Mouse (Mus musculus) brain, embryonic 14.5 days (tissue): ENCODE data around the gene Il23a. TPM values are rescaled to one million over a fixed set of nuclear protein-coding genes. Genes with fewer than 3 reads are reported as not detected.
"Not testable (repeated sequence)": the region's sequence is repeated elsewhere in the genome, so short reads cannot be mapped to it uniquely, and the experiment has no call there.

Experiments used
- DNase-seq: peaks from one replicate; pipeline ENCODE4 v3.0.0-alpha.2; 2011; ENCODE audit warnings: low read depth
- CTCF ChIP-seq: fragments of 200-500 bp; IDR thresholded peaks from 2 replicates; pipeline ENCODE4 v1.5.1; 2012; ENCODE audit warnings: inconsistent platforms, mild to moderate bottlenecking, moderate library complexity, borderline replicate concordance; ENCODE audit not compliant: insufficient read depth, insufficient read length; ENCODE audit errors: extremely low read depth
- POLR2A ChIP-seq: fragments of 200-500 bp; IDR thresholded peaks from 2 replicates; pipeline ENCODE4 v1.6.1; 2012; ENCODE audit warnings: mild to moderate bottlenecking, inconsistent platforms, borderline replicate concordance; ENCODE audit not compliant: poor library complexity, insufficient read depth, insufficient read length, severe bottlenecking; ENCODE audit errors: extremely low read depth
- polyA plus RNA-seq: library from polyadenylated mRNA; depleted of rRNA; stranded (reverse); fragments of >200 nt; gene quantifications from 2 replicates; pipeline ENCODE4 v1.2.3, GENCODE M21; 2012

The Il23a gene
- polyA plus RNA-seq, 1 experiment = 0.11 TPM

DNA sequence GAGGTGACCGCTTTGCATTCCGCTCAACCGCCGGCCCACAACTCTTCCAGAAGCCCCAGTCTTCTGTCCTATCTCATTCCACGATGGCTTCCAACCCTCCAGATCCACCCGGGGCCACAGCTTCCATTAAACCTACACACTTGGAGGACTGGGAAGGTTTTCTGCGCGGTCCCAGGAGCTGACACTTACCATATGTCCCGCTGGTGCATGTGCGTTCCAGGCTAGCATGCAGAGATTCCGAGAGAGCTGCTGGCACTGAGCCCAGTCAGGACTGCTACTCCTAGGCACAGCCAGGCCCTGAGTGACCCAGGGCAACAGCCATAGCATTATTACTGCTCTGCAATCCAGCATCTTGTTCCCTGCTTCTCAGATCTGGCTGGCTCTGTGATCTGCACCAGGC is 930 bp downstream of the Il23a start:
- TF ChIP-seq POLR2A = no peak
- no peak for TF ChIP-seq CTCF
- DNase-seq = peak; percentile 30

DNA sequence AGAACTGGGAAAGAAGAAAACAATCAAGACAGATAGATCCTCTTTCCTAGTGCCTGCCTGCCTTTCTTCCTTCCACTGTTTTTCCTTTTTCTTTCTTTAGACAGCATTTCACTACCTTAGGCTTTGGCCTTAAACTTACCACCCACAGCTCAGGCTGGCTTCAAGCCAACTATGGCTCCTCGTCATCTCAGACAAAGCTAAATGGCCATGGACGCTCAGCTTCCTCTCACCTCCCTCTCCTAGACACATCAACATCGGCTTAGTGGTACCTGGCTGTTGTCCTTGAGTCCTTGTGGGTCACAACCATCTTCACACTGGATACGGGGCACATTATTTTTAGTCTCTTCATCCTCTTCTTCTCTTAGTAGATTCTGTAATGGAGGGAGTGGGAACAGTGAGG is 1.3 kb downstream of the Il23a start:
- no peak for DNase-seq
- TF ChIP-seq POLR2A = no peak
- no peak for TF ChIP-seq CTCF

- TF ChIP-seq POLR2A = no peak
- TF ChIP-seq CTCF = no peak
- peak; percentile 47 for DNase-seq
These were observed 2.0 kb downstream of the Il23a start for GRCm38 (mm10) chr10:128296370-128297090.

DNA sequence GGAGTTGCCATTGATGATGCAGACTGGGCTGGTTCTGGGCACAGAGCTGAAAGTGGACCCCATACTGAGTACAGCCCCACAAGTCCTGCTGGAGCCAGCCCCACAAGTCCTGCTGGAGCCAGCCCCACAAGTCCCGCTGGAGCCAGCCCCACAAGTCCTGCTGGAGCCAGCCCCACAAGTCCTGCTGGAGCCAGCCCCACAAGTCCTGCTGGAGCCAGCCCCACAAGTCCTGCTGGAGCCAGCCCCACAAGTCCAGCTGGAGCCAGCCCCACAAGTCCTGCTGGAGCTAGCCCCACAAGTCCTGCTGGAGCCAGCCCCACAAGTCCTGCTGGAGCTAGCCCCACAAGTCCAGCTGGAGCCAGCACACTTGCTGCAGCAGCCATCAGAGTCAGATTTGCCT is 8.0 kb downstream of the Il23a start:
- DNase-seq = not testable (repeated sequence)

GRCm38 (mm10) chr10:128283604-128284579 is 14.7 kb downstream of the Il23a start:
- peak; percentile 80 for DNase-seq
- TF ChIP-seq CTCF = peak; percentile 84
- no peak for TF ChIP-seq POLR2A

DNA sequence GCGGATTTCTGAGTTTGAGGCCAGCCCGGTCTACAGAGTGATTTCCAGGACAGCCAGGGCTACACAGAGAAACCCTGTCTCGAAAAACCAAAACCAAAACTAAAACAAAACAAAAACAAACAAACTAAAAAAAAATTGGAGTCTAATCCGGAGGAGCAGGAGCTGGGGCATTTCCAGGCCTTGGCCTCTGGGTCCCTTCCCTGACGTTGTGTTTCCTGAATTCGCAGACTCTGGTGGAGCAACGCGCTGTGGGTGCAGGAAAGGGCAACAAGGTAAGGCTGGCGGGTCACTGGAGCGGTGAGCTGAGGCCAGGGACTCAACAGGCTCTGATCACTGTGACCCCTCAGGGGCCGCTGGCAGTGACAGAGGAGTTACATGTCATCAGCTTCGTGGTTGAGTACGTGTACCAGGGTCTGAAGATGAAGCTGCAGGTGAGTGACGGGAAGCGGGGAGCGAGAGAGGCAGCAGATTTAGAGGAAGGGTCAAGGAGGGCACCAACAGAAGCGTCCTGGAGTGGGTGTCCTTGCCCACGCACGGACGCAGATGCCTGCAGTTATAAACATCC is 15.6 kb downstream of the Il23a start:
- no peak for DNase-seq
- TF ChIP-seq POLR2A = no peak
- TF ChIP-seq CTCF = no peak

- TF ChIP-seq POLR2A = no peak
- no peak for TF ChIP-seq CTCF
- DNase-seq = no peak
These were observed 16.9 kb downstream of the Il23a start for GRCm38 (mm10) chr10:128281682-128282081.

DNA sequence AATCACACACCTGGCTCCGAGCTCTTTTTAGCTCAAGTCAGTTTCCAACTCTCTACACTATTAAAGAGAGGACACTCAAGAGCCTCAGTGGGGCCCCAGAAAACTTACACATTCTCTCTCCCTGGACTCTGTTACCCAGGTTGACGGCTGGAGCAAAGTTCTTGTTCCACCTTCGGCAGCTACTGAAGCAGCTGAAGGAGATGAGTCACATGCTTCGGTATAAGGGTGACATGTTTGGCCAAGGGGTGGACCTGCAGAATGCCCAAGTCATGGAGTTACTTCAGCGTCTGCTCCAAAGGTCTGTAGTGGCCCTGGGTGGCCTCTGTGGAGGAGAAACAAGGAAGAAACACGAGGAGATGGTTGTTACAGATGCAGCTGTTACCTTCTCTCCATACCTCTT is 17.6 kb downstream of the Il23a start:
- TF ChIP-seq POLR2A (no peak), CTCF (no peak)
- no peak for DNase-seq

DNA sequence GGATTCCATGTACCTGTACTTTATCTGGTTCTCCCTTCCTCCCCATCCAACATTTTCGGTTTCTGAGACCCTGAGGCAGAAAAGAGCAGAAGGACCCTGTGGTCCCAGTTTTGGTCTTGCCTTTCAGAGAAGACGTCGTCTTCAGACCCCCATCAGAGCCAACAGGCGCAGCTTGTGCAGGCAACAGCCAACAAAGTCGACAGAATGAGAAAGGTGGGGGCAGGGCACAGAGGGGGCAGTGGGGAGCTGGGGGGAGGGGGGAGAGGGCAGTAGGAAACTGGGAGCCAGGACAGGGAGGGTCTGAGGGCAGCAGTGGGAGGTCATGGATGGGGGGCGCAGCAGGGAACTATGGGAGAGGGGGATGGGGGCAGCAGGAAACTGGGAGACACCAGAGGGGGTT is 20.4 kb downstream of the Il23a start:
- no peak for DNase-seq
- no peak for TF ChIP-seq CTCF
- TF ChIP-seq POLR2A = no peak

DNA sequence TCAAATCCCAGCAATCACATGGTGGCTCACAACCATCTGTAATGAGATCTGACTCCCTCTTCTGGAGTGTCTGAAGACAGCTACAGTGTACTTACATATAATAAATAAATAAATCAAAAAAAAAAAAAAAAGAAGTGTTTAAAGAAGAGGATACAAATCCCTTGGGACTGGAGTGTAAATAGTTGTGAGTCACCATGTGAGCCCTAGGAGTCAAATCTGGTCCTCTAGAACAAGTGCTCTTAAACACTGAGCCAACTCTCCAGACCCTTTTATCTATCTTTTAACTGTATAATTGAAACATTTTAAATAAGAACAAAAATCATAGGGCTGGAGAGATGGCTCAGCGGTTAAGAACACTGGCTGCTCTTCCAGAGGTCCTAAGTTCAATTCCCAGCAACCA is 23.2 kb downstream of the Il23a start:
- DNase-seq = not testable (repeated sequence)

DNA sequence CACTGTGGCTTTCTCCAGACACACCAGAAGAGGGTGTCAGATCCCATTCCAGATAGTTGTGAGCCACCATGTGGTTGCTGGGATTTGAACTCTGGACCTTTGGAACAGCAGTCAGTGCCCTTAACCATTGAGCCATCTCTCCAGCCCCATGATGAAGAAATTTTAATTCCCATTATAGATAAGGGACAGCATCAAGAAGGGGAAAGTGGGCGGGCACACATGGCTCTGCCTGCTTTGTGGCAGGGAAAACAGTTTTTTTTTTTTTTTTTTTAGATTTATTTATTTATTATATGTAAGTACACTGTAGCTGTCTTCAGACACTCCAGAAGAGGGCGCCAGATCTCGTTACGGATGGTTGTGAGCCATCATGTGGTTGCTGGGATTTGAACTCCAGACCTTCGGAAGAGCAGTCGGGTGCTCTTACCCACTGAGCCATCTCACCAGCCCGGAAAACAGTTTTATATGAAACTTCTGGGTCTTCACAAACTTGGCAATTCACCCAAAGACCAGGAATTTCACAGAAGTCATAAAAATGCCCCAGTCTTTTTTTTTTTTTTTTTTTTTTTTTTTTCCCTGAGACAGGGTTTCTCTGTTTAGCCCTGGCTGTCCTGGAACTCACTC is 25.6 kb downstream of the Il23a start:
- DNase-seq = not testable (repeated sequence)

DNA sequence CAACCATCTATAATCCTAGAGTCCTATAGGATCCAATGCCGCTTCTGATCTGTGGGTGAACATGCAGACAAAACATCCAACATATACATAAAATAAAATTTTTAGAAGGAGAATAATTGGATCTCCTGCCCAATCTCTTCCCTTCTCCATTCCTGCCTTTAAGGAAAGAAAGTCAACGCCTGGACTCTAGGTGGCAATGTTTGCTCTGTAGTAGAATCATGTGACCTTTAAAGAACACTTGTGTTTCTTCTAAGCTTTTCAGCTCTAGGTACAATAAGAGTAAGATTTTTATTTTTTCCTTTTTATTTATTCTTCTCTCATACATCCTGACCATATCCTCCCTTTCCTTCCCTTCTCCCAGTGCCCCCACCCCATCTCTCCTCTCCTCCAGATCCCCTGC is 26.7 kb downstream of the Il23a start:
- no peak for TF ChIP-seq POLR2A
- no peak for TF ChIP-seq CTCF

DNA sequence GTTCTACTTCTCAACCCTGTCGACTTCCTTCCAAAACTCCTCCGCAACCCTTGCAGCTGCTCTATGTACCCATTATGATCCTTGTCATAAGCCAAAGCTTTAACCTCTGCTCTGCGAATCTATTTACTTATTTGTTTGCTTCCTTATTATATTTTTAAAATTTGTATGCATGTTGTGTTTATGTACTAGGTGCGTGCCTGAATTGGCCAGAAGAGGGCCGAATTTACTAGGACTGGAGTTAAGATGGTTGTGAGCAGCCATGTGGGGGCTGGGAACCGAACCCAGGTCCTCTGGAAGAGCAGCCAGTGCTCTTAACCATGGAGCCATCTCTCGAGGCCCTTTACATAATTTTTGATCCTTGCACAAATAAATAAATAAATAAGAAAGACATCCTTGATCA is 27.7 kb downstream of the Il23a start:
- DNase-seq = no peak
- TF ChIP-seq POLR2A (no peak), CTCF (no peak)

More for the DNA sequence above, 26.7 kb downstream of the Il23a start:
- DNase-seq = no peak
